Mouse (Mus musculus): ENCODE results near the gene Cntrob. TPM values are rescaled to one million over a fixed set of nuclear protein-coding genes. Genes with fewer than 3 reads are reported as not detected.

Gene Cntrob
- total and polyA plus RNA-seq, 3 experiments = 16.5 to 38.3 TPM; not detected in 1

DNA sequence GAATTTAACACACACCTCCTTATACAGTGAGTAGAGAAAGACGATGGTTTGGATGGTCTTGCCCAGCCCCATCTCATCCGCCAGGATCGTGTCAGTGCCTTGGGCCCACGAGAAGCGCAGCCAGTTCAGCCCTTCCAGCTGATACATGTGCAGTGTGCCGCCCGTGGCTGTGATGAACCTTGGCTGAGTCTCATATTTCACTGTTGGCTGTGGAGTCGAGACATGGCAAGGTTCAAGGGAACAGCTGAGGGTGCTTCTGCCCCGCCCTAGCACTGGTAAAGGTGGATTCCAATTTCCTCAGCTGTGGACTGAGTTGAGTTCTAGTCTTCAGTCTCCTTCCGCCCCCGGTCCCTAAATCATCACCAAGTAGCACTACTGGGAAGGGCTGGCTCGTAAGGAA, 34.1 kb upstream of the Cntrob start:
- Histone ChIP-seq H3K27me3 (ENCODE audit: control insufficient read depth in 1 of 2, insufficient read depth in 2 of 2, low read length in 2 of 2) (no peaks in the 10 kb centered on the region), H3K36me3 (ENCODE audit: control insufficient read depth in 1 of 2, insufficient read depth in 2 of 2, low read length in 2 of 2) (peaks cover 0 to 2% of the 10 kb centered on the region in 2 experiments; a peak in 2 of 4 replicates)

DNA sequence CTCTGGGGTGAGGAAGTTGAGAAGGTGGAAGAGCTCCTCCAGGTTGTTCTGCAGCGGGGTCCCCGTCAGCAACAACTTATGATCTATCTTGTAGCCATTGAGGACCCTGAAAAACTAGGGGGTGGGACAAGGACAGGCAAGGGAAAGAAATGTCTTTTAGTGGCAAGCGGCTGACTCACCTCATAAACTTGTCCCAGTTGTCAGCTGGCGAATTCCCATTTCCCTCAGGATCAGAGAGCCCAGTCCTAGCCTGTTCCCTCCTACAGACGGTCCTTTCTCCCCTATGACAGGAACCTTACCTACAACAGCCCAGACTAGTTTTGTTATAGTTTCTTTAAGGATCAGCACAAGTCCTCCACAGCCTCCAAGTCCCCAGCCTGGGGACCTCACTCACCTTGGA, 33.0 kb upstream of the Cntrob start:
- no peak for TF ChIP-seq NELFE (IDR thresholded peaks at IDR 0.05; ENCODE audit: low read depth, low read length)
- no peak for TF ChIP-seq RAD21 (IDR thresholded peaks at IDR 0.05; ENCODE audit: low read depth, low read length)
- TF ChIP-seq MYB (IDR thresholded peaks at IDR 0.05; ENCODE audit: low read depth, low read length) = no peak
- TF ChIP-seq ZC3H11A (IDR thresholded peaks at IDR 0.05; ENCODE audit: low read depth, low read length) = no peak
- no peak for TF ChIP-seq CHD2 (IDR thresholded peaks at IDR 0.05; ENCODE audit: low read length)
- no peak for TF ChIP-seq TBP (IDR thresholded peaks at IDR 0.05; ENCODE audit: low read depth, low read length)
- TF ChIP-seq TCF12 (IDR thresholded peaks at IDR 0.05; ENCODE audit: low read depth, low read length) = no peak
- no peak for TF ChIP-seq GABPA (IDR thresholded peaks at IDR 0.05; ENCODE audit: low read depth, low read length)
- no peak overlapping the region for H3K27ac ChIP-seq (ENCODE audit: control insufficient read depth, low read depth, low read length)
- H3K36me3 ChIP-seq (ENCODE audit: control insufficient read depth in 1 of 2, insufficient read depth in 2 of 2, low read length in 2 of 2) = peaks cover 0 to 2% of the 10 kb centered on the region in 2 experiments; a peak in 2 of 4 replicates
- no peak for DNase-seq (ENCODE audit: low read depth, low spot score)
- no peak overlapping the region for H3K4me3 ChIP-seq (ENCODE audit: control insufficient read depth in 1 of 2, insufficient read depth in 1 of 2, low read depth in 2 of 2, low read length in 2 of 2)
- H3K27me3 ChIP-seq (ENCODE audit: control insufficient read depth in 1 of 2, insufficient read depth in 2 of 2, low read length in 2 of 2) = no peaks in the 10 kb centered on the region
- no peak overlapping the region for H3K9ac ChIP-seq (ENCODE audit: control insufficient read depth, low read depth, low read length, poor library complexity, severe bottlenecking)
- H3K4me1 ChIP-seq (ENCODE audit: control insufficient read depth in 1 of 2, insufficient read depth in 2 of 2, low read length in 2 of 2) = no peaks in the 10 kb centered on the region
- H3K79me2 ChIP-seq (ENCODE audit: control insufficient read depth, insufficient read depth, low read length, poor library complexity) = no peaks in the 10 kb centered on the region
- no peaks in the 10 kb centered on the region for H3K9me3 ChIP-seq (replicated peaks; ENCODE audit: insufficient read depth, low read length)

More for the DNA sequence above, 34.1 kb upstream of the Cntrob start:
- Histone ChIP-seq H3K79me2 (ENCODE audit: control insufficient read depth, insufficient read depth, low read length, poor library complexity) (no peaks in the 10 kb centered on the region), H3K4me3 (ENCODE audit: control insufficient read depth in 1 of 2, insufficient read depth in 1 of 2, low read depth in 2 of 2, low read length in 2 of 2) (no peak overlapping the region), H3K4me1 (ENCODE audit: control insufficient read depth in 1 of 2, insufficient read depth in 2 of 2, low read length in 2 of 2) (no peaks in the 10 kb centered on the region), H3K9ac (ENCODE audit: control insufficient read depth, low read depth, low read length, poor library complexity, severe bottlenecking) (no peak overlapping the region), H3K27ac (ENCODE audit: control insufficient read depth, low read depth, low read length) (no peak overlapping the region), H3K9me3 (replicated peaks; ENCODE audit: insufficient read depth, low read length) (no peaks in the 10 kb centered on the region)
- no peak for DNase-seq (ENCODE audit: low read depth, low spot score)
- no peak for TF ChIP-seq ZMIZ1 (IDR thresholded peaks at IDR 0.05; ENCODE audit: low read depth, low read length)
- TF ChIP-seq MAX (IDR thresholded peaks at IDR 0.05; ENCODE audit: low read length) = no peak

DNA sequence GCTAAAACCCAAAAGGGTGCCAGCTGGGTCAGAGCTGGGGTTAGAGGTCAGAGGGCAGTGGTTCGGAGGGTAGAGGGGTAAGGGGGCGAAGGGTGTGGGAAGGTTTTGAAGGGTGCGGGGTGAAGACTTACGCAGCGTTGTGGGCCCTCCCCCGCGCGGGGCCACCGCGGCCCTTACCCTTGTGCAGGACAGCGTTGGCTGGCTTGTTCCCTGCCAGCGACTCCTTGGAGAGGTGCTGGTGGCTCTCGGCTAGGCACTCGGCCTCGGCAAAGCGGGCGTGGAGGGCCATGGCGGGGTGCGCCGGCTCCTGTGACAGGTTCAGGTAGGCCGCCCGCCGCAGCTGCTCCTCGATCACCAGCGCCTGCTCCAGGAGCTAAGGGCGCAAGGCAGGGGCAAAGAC, 22.9 kb upstream of the Cntrob start:
- no peak overlapping the region for H3K9ac ChIP-seq (ENCODE audit: control insufficient read depth, low read depth, low read length, poor library complexity, severe bottlenecking)
- no peaks in the 10 kb centered on the region; a peak in 1 of 4 replicates for H3K36me3 ChIP-seq (ENCODE audit: control insufficient read depth in 1 of 2, insufficient read depth in 2 of 2, low read length in 2 of 2)
- H3K4me3 ChIP-seq (ENCODE audit: control insufficient read depth in 1 of 2, insufficient read depth in 1 of 2, low read depth in 2 of 2, low read length in 2 of 2) = no peak overlapping the region
- H3K79me2 ChIP-seq (ENCODE audit: control insufficient read depth, insufficient read depth, low read length, poor library complexity) = no peaks in the 10 kb centered on the region
- H3K27me3 ChIP-seq (ENCODE audit: control insufficient read depth in 1 of 2, insufficient read depth in 2 of 2, low read length in 2 of 2) = no peaks in the 10 kb centered on the region
- DNase-seq (ENCODE audit: low read depth, low spot score) = no peak
- H3K4me1 ChIP-seq (ENCODE audit: control insufficient read depth in 1 of 2, insufficient read depth in 2 of 2, low read length in 2 of 2) = no peaks in the 10 kb centered on the region
- TF ChIP-seq KAT2A (conservative IDR thresholded peaks at IDR 0.05; ENCODE audit: low read depth, low read length) = no peak
- no peak for TF ChIP-seq SIN3A (IDR thresholded peaks at IDR 0.05; ENCODE audit: low read length)
- TF ChIP-seq UBTF (IDR thresholded peaks at IDR 0.05; ENCODE audit: borderline replicate concordance, insufficient read depth, low read depth, low read length) = no peak
- H3K9me3 ChIP-seq (replicated peaks; ENCODE audit: insufficient read depth, low read length) = no peaks in the 10 kb centered on the region
- H3K27ac ChIP-seq (ENCODE audit: control insufficient read depth, low read depth, low read length) = no peak overlapping the region

All from MEL (cell line).